Mouse (Mus musculus) small intestine, adult 2 months (tissue): ENCODE results near the gene Ccl6. TPM values are rescaled to one million over a fixed set of nuclear protein-coding genes. Genes with fewer than 3 reads are reported as not detected.

Experiments
- H3K27ac ChIP-seq: fragments of 200-500 bp; 2 replicates; pipeline ENCODE4 v1.5.1; 2012; ENCODE audit warnings: low read depth, low read length, control low read depth, inconsistent platforms; ENCODE audit not compliant: insufficient read depth
- H3K27me3 ChIP-seq: fragments of 200-500 bp; 2 replicates; pipeline ENCODE4 v1.6.1; 2012; ENCODE audit warnings: mild to moderate bottlenecking, moderate library complexity, low read length, inconsistent platforms; ENCODE audit not compliant: control insufficient read depth, insufficient read depth
- H3K36me3 ChIP-seq: fragments of 200-500 bp; 2 replicates; pipeline ENCODE4 v1.6.1; 2012; ENCODE audit warnings: mild to moderate bottlenecking, low read length, control low read depth, inconsistent platforms; ENCODE audit not compliant: control insufficient read depth, insufficient read depth
- H3K4me1 ChIP-seq: fragments of 200-500 bp; 2 replicates; pipeline ENCODE4 v1.6.1; 2012; ENCODE audit warnings: low read length, inconsistent platforms, mixed read lengths; ENCODE audit not compliant: control insufficient read depth, insufficient read depth, insufficient read length
- H3K4me3 ChIP-seq: fragments of 200-500 bp; 2 replicates; pipeline ENCODE4 v1.5.1; 2012; ENCODE audit warnings: low read depth, mild to moderate bottlenecking, control low read depth, inconsistent platforms, low read length, moderate library complexity
- CTCF ChIP-seq: fragments of 200-500 bp; IDR thresholded peaks from 2 replicates; pipeline ENCODE4 v1.5.1; 2012; ENCODE audit warnings: low read depth, mild to moderate bottlenecking, control low read depth, inconsistent platforms, low read length, moderate library complexity, mixed read lengths; ENCODE audit not compliant: insufficient replicate concordance, insufficient read length; ENCODE audit errors: extremely low read depth
- POLR2A ChIP-seq: fragments of 200-500 bp; IDR thresholded peaks from 2 replicates; pipeline ENCODE4 v1.6.1; 2012; ENCODE audit warnings: low read depth, mild to moderate bottlenecking, control low read depth, inconsistent platforms, low read length, moderate library complexity
- WGBS: fragments of 180-500 bp; shearing (Covaris S2); methylation state at CpG from one replicate; pipeline ENCODE4 v1.1.7; 2018; 5-methylcytosine and 5-hydroxymethylcytosine counted together
- polyA plus RNA-seq: library from polyadenylated mRNA; depleted of rRNA; stranded (reverse); fragments of >200 nt; gene quantifications from 2 replicates; pipeline ENCODE4 v1.2.3, GENCODE M21; 2012

Gene Ccl6
- polyA plus RNA-seq, 1 experiment = 32.1 TPM

DNA sequence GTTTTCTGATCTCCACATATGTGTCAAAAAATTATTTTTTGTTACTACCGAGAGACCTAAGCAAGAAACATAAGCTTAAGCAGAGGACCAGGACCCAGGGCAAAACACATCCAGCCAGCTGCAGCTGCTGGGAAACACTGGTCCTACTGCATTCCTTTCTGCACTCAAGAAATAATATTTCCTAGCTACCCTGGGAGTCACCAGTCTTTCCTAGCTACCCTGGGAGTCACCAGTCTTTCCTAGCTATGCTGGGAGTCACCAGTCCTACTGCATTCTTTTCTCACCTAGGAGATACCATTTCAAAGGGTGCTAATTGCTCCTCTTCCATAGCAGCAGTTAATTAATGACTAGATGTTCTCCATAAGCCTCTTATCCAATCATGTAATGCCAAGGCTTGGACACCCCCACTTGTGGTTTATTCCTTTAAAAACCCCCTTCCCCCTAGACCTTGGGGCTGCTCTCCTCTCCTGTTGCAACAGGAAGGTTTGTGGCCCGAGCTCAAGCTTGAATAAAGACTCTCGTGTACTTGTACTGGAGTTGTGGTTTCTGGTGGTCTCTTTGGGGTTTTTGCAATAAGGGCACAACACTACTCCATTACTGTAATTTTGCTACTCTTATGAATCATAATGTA lies 5.4 kb upstream of the Ccl6 start:
- Histone ChIP-seq H3K4me1 (peaks cover 4% of the 10 kb centered on the region; the same call in 1 of the 2 replicates), H3K27me3 (no peaks in the 10 kb centered on the region), H3K4me3 (no peak overlapping the region), H3K36me3 (no peaks in the 10 kb centered on the region), H3K27ac (no peak overlapping the region)
- no peak for TF ChIP-seq POLR2A
- TF ChIP-seq CTCF = no peak
- whole genome bisulfite sequencing = 79% methylated on average over 3 of the region's 3 CpGs

- WGBS = 94% methylated on average over 7 of the region's 7 CpGs
- H3K36me3 ChIP-seq = no peaks in the 10 kb centered on the region
- H3K27ac ChIP-seq = no peak overlapping the region
- TF ChIP-seq CTCF (no peak), POLR2A (no peak)
- peaks cover 7% of the 10 kb centered on the region; the same call in 1 of the 2 replicates for H3K4me1 ChIP-seq
- H3K27me3 ChIP-seq = no peaks in the 10 kb centered on the region
- H3K4me3 ChIP-seq = no peak overlapping the region
Measured at GRCm38 (mm10) chr11:83597796-83598195, 4.9 kb upstream of the Ccl6 start.

- WGBS = 22% methylated on average over 7 of the region's 7 CpGs
- TF ChIP-seq POLR2A (no peak), CTCF (no peak)
- H3K4me1 ChIP-seq = peaks cover 9% of the 10 kb centered on the region; the same call in 1 of the 2 replicates
- H3K27me3 ChIP-seq = no peaks in the 10 kb centered on the region
- no peaks in the 10 kb centered on the region for H3K36me3 ChIP-seq
- peak overlapping the region; percentile 76 for H3K27ac ChIP-seq
- H3K4me3 ChIP-seq = no peak overlapping the region
Measured at GRCm38 (mm10) chr11:83595669-83596455, 3.0 kb upstream of the Ccl6 start.

DNA sequence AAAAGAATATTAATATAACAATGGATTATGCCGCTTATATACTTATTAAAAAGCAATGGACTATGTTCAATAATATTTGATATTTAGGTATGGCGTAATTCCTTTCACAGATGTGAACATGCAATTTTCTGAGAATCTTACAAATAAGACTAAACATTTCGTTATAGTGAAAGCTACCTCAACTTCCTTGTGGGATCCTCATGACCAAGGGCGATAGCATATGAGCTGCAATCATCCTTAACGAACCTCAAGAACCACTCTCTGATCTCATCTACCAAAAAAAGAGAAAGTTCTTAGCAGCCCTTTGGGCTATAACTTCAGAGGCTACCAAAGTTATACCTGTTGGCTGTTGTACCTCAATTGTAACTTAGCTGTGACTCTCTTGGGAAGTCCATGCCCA lies 566 bp upstream of the Ccl6 start:
- 84% methylated on average over 5 of the region's 5 CpGs for WGBS
- no peak overlapping the region for H3K4me3 ChIP-seq
- H3K36me3 ChIP-seq = no peaks in the 10 kb centered on the region
- H3K4me1 ChIP-seq = peaks cover 6% of the 10 kb centered on the region; the same call in 1 of the 2 replicates
- TF ChIP-seq CTCF (no peak), POLR2A (no peak)
- no peak overlapping the region for H3K27ac ChIP-seq
- no peaks in the 10 kb centered on the region for H3K27me3 ChIP-seq

GRCm38 (mm10) chr11:83584232-83584631 lies 8.7 kb downstream of the Ccl6 start:
- Histone ChIP-seq H3K27me3 (no peaks in the 10 kb centered on the region), H3K27ac (no peak overlapping the region), H3K4me3 (no peak overlapping the region), H3K36me3 (no peaks in the 10 kb centered on the region), H3K4me1 (peaks cover 2% of the 10 kb centered on the region; the same call in 1 of the 2 replicates)
- WGBS = 63% methylated on average over 2 of the region's 2 CpGs
- TF ChIP-seq POLR2A (no peak), CTCF (no peak)

GRCm38 (mm10) chr11:83583450-83583754 lies 9.5 kb downstream of the Ccl6 start:
- TF ChIP-seq CTCF (no peak), POLR2A (no peak)
- H3K4me1 ChIP-seq = peaks cover 2% of the 10 kb centered on the region; the same call in 1 of the 2 replicates
- H3K27me3 ChIP-seq = no peaks in the 10 kb centered on the region
- H3K27ac ChIP-seq = no peak overlapping the region
- no peaks in the 10 kb centered on the region for H3K36me3 ChIP-seq
- no peak overlapping the region for H3K4me3 ChIP-seq

DNA sequence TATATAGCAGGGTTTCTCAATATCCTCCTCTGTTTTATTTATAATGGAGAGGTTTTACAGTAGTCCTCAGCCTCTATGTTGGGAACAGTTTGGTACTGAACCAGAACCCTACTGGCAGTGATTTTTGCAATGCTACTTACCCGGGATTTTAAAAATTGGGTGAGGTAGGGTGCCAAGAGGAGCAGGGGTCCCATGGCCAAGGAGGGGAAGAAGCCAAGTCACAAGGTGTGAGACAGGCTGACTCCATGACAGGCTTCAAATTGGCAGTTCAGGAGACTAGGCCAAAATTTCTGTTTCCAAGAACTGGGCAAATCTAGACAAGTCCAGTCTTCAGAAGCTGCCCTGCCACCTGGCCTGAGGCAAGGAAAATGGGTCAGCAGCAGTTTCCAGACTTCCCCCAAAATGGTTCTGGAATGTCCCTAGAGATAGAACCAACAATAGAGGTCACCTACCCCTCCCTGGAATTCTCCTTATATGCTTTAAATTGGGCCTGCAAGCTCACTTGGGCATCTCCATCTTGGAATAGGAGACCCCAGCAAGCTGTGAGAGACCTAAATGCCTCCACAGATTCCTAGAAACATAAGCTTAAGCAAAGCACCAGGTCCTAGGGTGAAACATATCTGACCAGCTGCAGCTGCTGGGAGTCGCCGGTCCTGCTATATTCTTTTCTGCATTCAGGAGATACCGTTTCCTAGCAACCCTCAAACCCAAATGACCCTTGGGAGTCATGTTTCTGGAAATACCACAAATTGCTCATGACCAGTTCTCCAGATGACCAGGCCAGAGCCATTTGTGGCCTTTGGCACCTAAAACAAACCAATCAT lies 10.0 kb downstream of the Ccl6 start:
- Histone ChIP-seq H3K36me3 (no peaks in the 10 kb centered on the region), H3K4me1 (peaks cover 5% of the 10 kb centered on the region; the same call in 1 of the 2 replicates), H3K27me3 (no peaks in the 10 kb centered on the region), H3K4me3 (no peak overlapping the region), H3K27ac (no peak overlapping the region)
- TF ChIP-seq POLR2A (no peak), CTCF (no peak)
- WGBS = 74% methylated on average over 4 of the region's 4 CpGs
